Mouse (Mus musculus): ENCODE measurements around the gene Bptf.

DNA sequence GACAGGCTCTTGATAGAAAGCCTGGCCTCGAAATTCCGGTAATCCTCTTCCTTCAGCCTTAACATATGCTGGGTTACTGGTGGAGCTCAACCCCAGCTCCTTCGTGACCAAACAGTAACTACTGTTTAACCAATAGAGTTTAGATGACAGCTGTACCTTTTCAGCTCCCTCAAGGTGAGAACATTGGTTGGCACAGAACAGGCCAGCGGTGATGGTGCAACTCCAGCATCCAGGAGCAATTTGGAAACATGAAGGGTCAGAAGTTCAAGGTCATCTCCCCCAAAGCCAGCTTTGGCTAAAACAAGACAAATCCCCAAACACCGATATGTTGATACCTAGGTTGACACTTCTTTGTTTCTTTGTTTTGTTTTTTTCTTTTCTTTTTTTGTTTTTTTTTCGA is 103.2 kb downstream of the Bptf start:
- TF ChIP-seq REST (IDR thresholded peaks at IDR 0.05; ENCODE audit: insufficient read depth, insufficient read length) (no peak), USF1 (IDR thresholded peaks at IDR 0.05; ENCODE audit: low read depth) (no peak), POLR2A (IDR thresholded peaks at IDR 0.05; ENCODE audit: insufficient read length, low read depth) (no peak), MYOG (IDR thresholded peaks at IDR 0.05; ENCODE audit: control insufficient read depth in 1 of 3, insufficient read depth in 1 of 3, insufficient read length in 2 of 3, low read depth in 2 of 3) (no peak), E2F4 (IDR thresholded peaks at IDR 0.05; ENCODE audit: insufficient read depth) (no peak), SRF (IDR thresholded peaks at IDR 0.05; ENCODE audit: control insufficient read depth, insufficient read length, low read depth) (no peak), TCF12 (IDR thresholded peaks at IDR 0.05; ENCODE audit: insufficient read depth, poor library complexity, severe bottlenecking) (no peak), MYOD1 (IDR thresholded peaks at IDR 0.05; ENCODE audit: control insufficient read depth in 1 of 3, insufficient read length in 2 of 3, low read depth in 2 of 3) (no peak), CEBPB (IDR thresholded peaks at IDR 0.05; ENCODE audit: insufficient read depth, poor library complexity, severe bottlenecking) (no peak), MAX (IDR thresholded peaks at IDR 0.05; ENCODE audit: low read depth) (no peak)

Data from myocyte (in vitro differentiated cells).